Mouse (Mus musculus): ENCODE data around the gene Epb41. TPM values are rescaled to one million over a fixed set of nuclear protein-coding genes. Genes with fewer than 3 reads are reported as not detected.

Gene Epb41
- polyA plus RNA-seq, 1 experiment from 2014 or later = 210 TPM

DNA sequence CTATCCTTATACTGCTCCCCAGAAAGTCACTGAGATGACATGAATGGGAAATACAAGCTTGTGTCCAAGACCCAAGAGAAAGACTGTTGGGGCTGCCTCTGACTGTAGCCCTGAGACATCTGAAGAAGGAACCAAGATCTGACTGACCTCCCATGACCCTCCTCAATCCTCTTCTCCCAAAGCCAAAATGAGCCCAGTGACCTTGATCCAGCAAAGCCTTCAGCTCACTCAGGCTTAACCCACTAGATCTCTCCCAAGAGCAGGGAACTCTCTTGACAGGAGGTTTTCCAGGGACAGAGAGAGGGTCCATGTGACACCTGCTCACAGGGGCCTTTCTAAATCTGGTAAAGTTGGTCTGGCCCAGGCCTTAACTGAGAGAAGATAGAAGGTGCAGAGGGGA is 17.8 kb downstream of the Epb41 start:
- H3K4me1 ChIP-seq (ENCODE audit: control insufficient read depth, insufficient read depth, low read length) = no peaks in the 10 kb centered on the region

DNA sequence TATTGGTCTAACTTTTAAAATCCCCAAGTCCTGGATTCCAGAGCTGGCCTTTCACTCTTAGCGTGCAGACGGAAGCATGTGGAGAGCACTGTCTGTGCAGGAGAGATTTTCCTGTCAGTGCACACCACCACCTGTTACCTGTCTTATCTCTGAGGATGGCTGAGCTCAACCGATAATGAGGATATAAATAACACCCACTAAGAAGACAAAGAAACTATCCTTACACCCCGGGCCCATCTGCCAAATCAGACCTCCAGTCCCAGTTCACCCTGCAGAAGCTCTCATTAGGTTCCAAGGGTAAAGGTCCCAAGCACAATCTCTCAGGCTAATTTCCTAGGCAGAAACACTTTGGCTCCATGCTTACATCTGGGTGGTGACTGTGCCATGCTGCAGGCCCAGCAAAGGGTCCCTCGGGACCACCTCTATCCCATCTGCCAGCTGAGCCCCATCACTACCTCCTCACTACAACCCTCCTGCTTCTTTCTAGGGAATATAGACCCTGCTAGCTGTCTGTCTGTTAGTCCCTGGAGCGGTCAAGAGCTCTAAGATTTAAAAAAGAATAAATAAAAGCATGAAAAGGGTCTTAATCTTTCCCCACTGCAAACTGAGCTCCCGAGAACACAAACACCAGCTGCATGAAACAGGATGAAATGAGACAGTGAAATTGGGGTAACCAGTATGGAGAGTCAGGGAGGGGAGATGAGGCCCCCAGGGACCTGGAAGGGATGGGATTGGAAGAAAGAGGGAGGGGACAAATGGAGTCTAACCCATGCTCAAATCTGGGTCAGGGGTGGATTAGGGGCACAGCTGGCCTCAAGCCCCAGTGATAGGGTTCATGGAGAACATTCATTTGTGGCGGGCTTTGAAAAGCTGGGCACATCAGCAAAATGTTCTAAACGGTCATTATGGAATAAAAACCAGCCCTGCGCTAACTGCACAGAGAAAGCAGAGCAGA is 23.5 kb downstream of the Epb41 start:
- Histone ChIP-seq H3K27ac (ENCODE audit: low read depth, low read length) (peak overlapping the region; percentile 45; the same call in 1 of the 2 replicates), H3K9ac (ENCODE audit: low read length) (no peak overlapping the region; the same call in 1 of the 2 replicates), H3K4me2 (0 out of 2 replicates have a peak overlapping the region, but pooled peaks have one; percentile 4), H3K36me3 (ENCODE audit: control insufficient read depth, insufficient read depth, low read length) (no peaks in the 10 kb centered on the region), H3K9me3 (ENCODE audit: control insufficient read depth, low read length) (no peaks in the 10 kb centered on the region), H3K27me3 (ENCODE audit: control insufficient read depth, insufficient read depth, low read length) (no peaks in the 10 kb centered on the region), H3K4me3 (ENCODE audit: low read depth, low read length) (no peak overlapping the region), H3K4me1 (ENCODE audit: control insufficient read depth, insufficient read depth, low read length) (peaks cover 10% of the 10 kb centered on the region)
- WGBS = 71% methylated on average over 10 of the region's 10 CpGs
- DNase-seq (ENCODE audit: low spot score, missing footprints) (no peak), ATAC-seq (ENCODE audit: low FRiP score) (peak; percentile 28; the same call in 1 of the 2 replicates)

More for the DNA sequence above, 17.8 kb downstream of the Epb41 start:
- no peaks in the 10 kb centered on the region for H3K36me3 ChIP-seq (ENCODE audit: control insufficient read depth, insufficient read depth, low read length)
- ATAC-seq (ENCODE audit: low FRiP score) = no peak
- H3K4me2 ChIP-seq = no peak overlapping the region
- H3K9me3 ChIP-seq (ENCODE audit: control insufficient read depth, low read length) = no peaks in the 10 kb centered on the region
- no peaks in the 10 kb centered on the region for H3K27me3 ChIP-seq (ENCODE audit: control insufficient read depth, insufficient read depth, low read length)
- H3K9ac ChIP-seq (ENCODE audit: low read length) = no peak overlapping the region
- H3K27ac ChIP-seq (ENCODE audit: low read depth, low read length) = no peak overlapping the region
- H3K4me3 ChIP-seq (ENCODE audit: low read depth, low read length) = no peak overlapping the region
- DNase-seq (ENCODE audit: low spot score, missing footprints) = no peak

DNA sequence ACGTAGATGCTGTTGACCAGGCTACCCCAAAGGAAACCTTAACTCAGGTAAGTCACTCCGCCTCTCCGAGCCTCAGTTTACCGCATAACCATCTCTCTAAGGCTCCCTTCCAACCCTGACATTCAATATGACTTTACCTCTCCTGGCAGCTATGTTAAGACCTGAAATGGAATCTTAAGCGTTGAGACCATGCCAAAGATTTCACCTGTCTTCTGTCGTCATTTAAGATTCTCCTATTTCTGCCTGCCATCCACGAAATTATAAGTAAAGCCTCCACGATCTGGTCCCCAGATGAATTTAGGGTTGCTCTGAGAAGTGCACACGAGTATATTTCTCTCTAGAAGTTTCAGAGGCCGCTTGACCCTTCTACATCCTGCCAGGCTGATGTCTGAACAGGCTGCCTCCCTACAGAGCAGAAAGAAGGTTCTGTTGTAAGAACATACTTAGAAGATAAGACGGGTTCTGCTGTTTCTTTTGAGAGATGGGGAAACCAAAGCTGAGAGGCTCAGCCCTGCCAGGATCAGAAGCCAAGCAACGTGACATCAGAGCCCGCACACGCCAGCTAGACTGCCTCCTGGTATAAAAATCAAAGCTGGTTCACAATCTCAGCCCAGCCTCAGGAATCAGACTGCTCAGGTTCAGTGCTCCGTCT is 25.4 kb downstream of the Epb41 start:
- Histone ChIP-seq H3K4me3 (ENCODE audit: low read depth, low read length) (peak overlapping the region; percentile 97), H3K9ac (ENCODE audit: low read length) (peak overlapping the region; percentile 41; the same call in 1 of the 2 replicates), H3K4me1 (ENCODE audit: control insufficient read depth, insufficient read depth, low read length) (peaks cover 12% of the 10 kb centered on the region), H3K36me3 (ENCODE audit: control insufficient read depth, insufficient read depth, low read length) (no peaks in the 10 kb centered on the region), H3K4me2 (peak overlapping the region; percentile 46), H3K9me3 (ENCODE audit: control insufficient read depth, low read length) (no peaks in the 10 kb centered on the region), H3K27me3 (ENCODE audit: control insufficient read depth, insufficient read depth, low read length) (no peaks in the 10 kb centered on the region), H3K27ac (ENCODE audit: low read depth, low read length) (no peak overlapping the region; the same call in 1 of the 2 replicates)
- WGBS = 6% methylated on average over 14 of the region's 15 CpGs
- DNase-seq (ENCODE audit: low spot score, missing footprints) (peak; percentile 90), ATAC-seq (ENCODE audit: low FRiP score) (no peak)

DNA sequence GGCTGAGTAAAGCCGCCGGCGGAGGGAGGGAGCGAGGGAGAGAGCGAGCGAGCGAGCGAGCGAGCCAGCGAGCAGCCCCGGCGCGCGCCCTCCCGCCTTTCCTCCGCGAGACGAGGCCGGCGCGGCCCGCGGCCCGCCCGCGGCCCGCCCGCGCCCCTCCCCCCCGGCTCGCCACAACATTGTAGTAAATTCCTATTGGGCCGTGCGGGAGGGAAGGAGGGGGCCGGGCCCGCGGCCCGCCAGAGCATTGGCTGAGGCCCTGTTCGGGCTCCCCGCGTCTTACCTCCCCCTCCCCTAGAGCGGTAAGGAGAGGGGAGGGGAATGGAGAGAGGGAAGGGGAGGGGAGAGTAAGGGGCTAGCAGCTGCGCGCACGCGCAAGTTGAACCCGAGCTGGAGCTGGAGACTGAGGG is 26.1 kb downstream of the Epb41 start:
- H3K36me3 ChIP-seq (ENCODE audit: control insufficient read depth, insufficient read depth, low read length) = no peaks in the 10 kb centered on the region
- H3K9me3 ChIP-seq (ENCODE audit: control insufficient read depth, low read length) = no peaks in the 10 kb centered on the region
- H3K4me2 ChIP-seq = peak overlapping the region; percentile 46
- peaks cover 12% of the 10 kb centered on the region for H3K4me1 ChIP-seq (ENCODE audit: control insufficient read depth, insufficient read depth, low read length)
- under 1% methylated on average over 42 of the region's 46 CpGs for WGBS
- ATAC-seq (ENCODE audit: low FRiP score) (peak; percentile 98), DNase-seq (ENCODE audit: low spot score, missing footprints) (peak; percentile 98)
- H3K9ac ChIP-seq (ENCODE audit: low read length) = peak overlapping the region; percentile 98
- peak overlapping the region; percentile 97 for H3K27ac ChIP-seq (ENCODE audit: low read depth, low read length)
- peak overlapping the region; percentile 97 for H3K4me3 ChIP-seq (ENCODE audit: low read depth, low read length)
- H3K27me3 ChIP-seq (ENCODE audit: control insufficient read depth, insufficient read depth, low read length) = no peaks in the 10 kb centered on the region

DNA sequence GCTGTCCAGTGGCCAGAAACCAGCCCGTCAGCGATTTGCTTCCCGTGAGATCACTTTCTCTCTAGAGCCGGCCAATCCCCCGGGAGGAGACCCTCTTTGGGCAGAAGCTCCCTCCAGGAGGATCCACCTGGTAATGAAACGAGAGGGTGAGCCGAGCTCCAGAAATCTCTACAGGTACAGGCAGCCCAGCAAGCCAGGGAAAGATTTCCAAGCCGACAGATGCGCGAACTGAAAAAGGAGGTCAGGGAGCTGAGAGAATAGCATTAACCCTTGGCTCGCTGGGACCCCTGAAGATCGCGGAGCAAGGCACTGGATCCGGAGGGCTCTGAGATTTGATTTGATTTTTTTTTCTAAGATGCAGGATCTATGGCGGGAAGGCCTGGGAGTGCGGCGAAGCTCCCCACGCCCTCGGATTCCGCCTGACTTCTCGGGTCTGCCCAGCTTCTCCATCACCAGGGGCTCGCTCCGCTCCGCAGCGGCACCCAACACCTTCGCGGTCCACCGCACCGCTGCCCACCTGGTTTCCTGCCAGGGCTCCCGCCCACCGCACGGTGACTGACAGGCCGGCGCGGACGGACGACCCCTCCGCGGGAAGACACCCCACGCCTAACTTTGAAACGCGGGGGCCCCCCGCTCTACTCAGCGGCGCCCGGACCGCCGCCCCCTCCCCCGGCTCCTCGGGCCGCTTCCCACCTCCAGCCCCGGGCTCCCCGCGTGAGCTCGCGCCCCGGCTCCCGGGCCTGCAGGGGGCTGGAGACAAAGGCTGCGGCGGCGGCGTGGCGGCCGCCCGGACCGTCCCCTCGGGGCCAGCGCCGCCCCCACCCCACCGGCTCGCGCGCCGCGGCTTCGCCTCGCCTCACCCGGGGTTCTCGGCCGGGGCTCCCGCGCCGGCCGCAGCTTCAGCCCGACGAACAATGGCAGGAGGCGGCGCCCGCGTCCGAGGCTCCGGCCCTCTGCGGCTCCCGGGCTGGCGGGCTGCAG is 26.8 kb downstream of the Epb41 start:
- H3K27me3 ChIP-seq (ENCODE audit: control insufficient read depth, insufficient read depth, low read length) = no peaks in the 10 kb centered on the region
- peaks cover 12% of the 10 kb centered on the region for H3K4me1 ChIP-seq (ENCODE audit: control insufficient read depth, insufficient read depth, low read length)
- peak overlapping the region; percentile 97 for H3K4me3 ChIP-seq (ENCODE audit: low read depth, low read length)
- peak overlapping the region; percentile 97 for H3K27ac ChIP-seq (ENCODE audit: low read depth, low read length)
- under 1% methylated on average over 87 of the region's 95 CpGs for WGBS
- H3K36me3 ChIP-seq (ENCODE audit: control insufficient read depth, insufficient read depth, low read length) = no peaks in the 10 kb centered on the region
- peak overlapping the region; percentile 46 for H3K4me2 ChIP-seq
- no peaks in the 10 kb centered on the region for H3K9me3 ChIP-seq (ENCODE audit: control insufficient read depth, low read length)
- peak overlapping the region; percentile 98 for H3K9ac ChIP-seq (ENCODE audit: low read length)
- DNase-seq (ENCODE audit: low spot score, missing footprints) = peak; percentile 95
- ATAC-seq (ENCODE audit: low FRiP score) = peak; percentile 76

DNA sequence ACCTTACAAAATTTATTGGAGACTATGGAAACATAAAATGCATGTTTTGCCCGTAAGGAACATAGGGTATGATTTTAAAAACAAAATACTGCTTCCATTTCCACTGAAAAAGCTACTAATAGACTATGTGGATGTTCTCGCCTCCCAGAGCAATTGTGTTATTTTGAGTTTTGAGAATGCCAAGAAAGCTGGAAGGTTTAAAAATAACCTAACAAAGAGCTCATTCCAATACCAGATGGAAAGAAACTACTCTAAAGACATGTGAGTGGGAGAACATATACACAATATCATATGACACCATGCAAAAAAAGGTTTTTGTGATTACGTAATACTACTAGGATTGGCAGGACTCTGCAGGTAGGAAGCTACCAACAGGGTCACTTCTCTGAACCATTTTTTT is 31.4 kb downstream of the Epb41 start:
- H3K9me3 ChIP-seq (ENCODE audit: control insufficient read depth, low read length) = no peaks in the 10 kb centered on the region
- no peak overlapping the region for H3K4me2 ChIP-seq
- no peak overlapping the region for H3K27ac ChIP-seq (ENCODE audit: low read depth, low read length)
- ATAC-seq (ENCODE audit: low FRiP score) (no peak), DNase-seq (ENCODE audit: low spot score, missing footprints) (no peak)
- no peaks in the 10 kb centered on the region for H3K27me3 ChIP-seq (ENCODE audit: control insufficient read depth, insufficient read depth, low read length)
- no peak overlapping the region for H3K4me3 ChIP-seq (ENCODE audit: low read depth, low read length)
- WGBS = 95% methylated on average over 3 of the region's 3 CpGs
- H3K4me1 ChIP-seq (ENCODE audit: control insufficient read depth, insufficient read depth, low read length) = peaks cover 14% of the 10 kb centered on the region
- no peak overlapping the region for H3K9ac ChIP-seq (ENCODE audit: low read length)
- no peaks in the 10 kb centered on the region for H3K36me3 ChIP-seq (ENCODE audit: control insufficient read depth, insufficient read depth, low read length)

DNA sequence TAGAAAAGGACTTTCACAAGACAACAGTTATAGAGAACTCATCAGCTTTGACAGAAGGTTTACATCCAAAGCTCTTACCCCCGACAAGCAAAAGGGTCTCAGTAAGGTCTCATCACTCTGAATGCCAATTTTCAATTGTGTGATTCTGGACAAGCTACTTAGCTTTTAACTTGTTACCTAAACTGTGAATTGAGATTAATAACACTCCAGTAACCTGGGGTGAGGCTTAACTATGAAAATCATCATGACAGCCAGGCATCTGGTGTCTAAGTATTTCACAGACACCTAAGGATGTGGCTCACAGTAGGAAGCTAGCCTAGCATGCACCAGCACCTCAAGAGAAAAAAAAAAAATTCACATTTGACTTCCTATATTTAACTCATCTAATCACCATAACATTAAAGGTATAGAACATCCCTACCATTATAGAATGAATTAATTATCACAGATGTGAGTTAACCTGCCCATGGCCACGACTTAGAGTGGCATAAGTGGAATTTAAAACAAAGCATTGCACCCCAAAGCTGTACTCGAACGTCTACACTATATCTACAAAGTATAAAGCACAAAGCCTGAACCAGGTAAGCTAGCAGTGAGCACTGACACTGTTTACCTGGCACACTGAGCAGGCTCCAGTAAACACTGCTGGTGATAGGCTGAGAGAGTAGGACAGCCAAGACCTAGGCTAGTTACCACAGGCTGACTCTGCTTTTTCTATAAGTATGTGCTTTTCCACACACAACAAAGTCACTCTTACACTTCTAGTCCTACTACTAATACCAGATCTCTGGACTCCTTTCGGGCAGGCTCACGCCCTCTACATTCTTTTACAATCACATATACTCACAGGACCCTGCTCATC is 33.4 kb downstream of the Epb41 start:
- Histone ChIP-seq H3K4me3 (ENCODE audit: low read depth, low read length) (no peak overlapping the region), H3K36me3 (ENCODE audit: control insufficient read depth, insufficient read depth, low read length) (no peaks in the 10 kb centered on the region), H3K9me3 (ENCODE audit: control insufficient read depth, low read length) (no peaks in the 10 kb centered on the region), H3K9ac (ENCODE audit: low read length) (no peak overlapping the region), H3K4me1 (ENCODE audit: control insufficient read depth, insufficient read depth, low read length) (peaks cover 8% of the 10 kb centered on the region), H3K4me2 (no peak overlapping the region), H3K27ac (ENCODE audit: low read depth, low read length) (no peak overlapping the region), H3K27me3 (ENCODE audit: control insufficient read depth, insufficient read depth, low read length) (no peaks in the 10 kb centered on the region)
- DNase-seq (ENCODE audit: low spot score, missing footprints) = no peak
- 81% methylated on average over 6 of the region's 6 CpGs for WGBS
- ATAC-seq (ENCODE audit: low FRiP score) = no peak

Data from midbrain, embryonic 11.5 days (tissue).